Mouse (Mus musculus): ENCODE data around the gene Tmem220. TPM values are rescaled to one million over a fixed set of nuclear protein-coding genes. Genes with fewer than 3 reads are reported as not detected.

The Tmem220 gene
- polyA plus RNA-seq (2012; rRNA removed): 0.45 and 0.54 TPM in 2 replicates

- Histone ChIP-seq H3K36me3 (ENCODE audit: control insufficient read depth, insufficient read depth, low read length) (no peaks in the 10 kb centered on the region), H3K27ac (ENCODE audit: control insufficient read depth, insufficient read depth, low read length) (no peak within 1 kb of the TSS), H3K4me3 (ENCODE audit: control insufficient read depth, insufficient read depth, low read length) (peak within 1 kb of the TSS; percentile 41), H3K4me1 (replicated peaks; ENCODE audit: control insufficient read depth, insufficient read depth, low read length) (peaks cover 5% of the 10 kb centered on the region; the same call in 1 of the 2 replicates), H3K27me3 (ENCODE audit: control insufficient read depth, insufficient read depth, low read length) (no peaks in the 10 kb centered on the region)
- DNase-seq: peak; percentile 89
- TF ChIP-seq CTCF (IDR thresholded peaks at IDR 0.05; ENCODE audit: borderline replicate concordance, control insufficient read depth, extremely low read depth, insufficient read depth, low read length, poor library complexity): peak; percentile 61; the same call in 1 of the 2 replicates
- TF ChIP-seq POLR2A (IDR thresholded peaks at IDR 0.05; ENCODE audit: control insufficient read depth, extremely low read depth, insufficient read depth, low read length, poor library complexity): no peak
- 4% methylated on average over 34 of the region's 35 CpGs for WGBS
Observed at GRCm38 (mm10) chr11:67024867-67025477, at the start of gene Tmem220. TSS of gene Tmem220 (plus strand) at chr11:67025154.

- Histone ChIP-seq H3K4me3 (ENCODE audit: control insufficient read depth, insufficient read depth, low read length) (no peak overlapping the region), H3K27ac (ENCODE audit: control insufficient read depth, insufficient read depth, low read length) (no peak overlapping the region), H3K4me1 (replicated peaks; ENCODE audit: control insufficient read depth, insufficient read depth, low read length) (no peaks in the 10 kb centered on the region), H3K27me3 (ENCODE audit: control insufficient read depth, insufficient read depth, low read length) (no peaks in the 10 kb centered on the region), H3K36me3 (ENCODE audit: control insufficient read depth, insufficient read depth, low read length) (no peaks in the 10 kb centered on the region)
- DNase-seq: no peak
- no peak for TF ChIP-seq CTCF (IDR thresholded peaks at IDR 0.05; ENCODE audit: borderline replicate concordance, control insufficient read depth, extremely low read depth, insufficient read depth, low read length, poor library complexity)
- TF ChIP-seq POLR2A (IDR thresholded peaks at IDR 0.05; ENCODE audit: control insufficient read depth, extremely low read depth, insufficient read depth, low read length, poor library complexity): no peak
- WGBS: 93% methylated on average over 7 of the region's 7 CpGs
Observed at GRCm38 (mm10) chr11:66975606-66976330, 49.2 kb upstream of the Tmem220 start.

- no peak for TF ChIP-seq CTCF (IDR thresholded peaks at IDR 0.05; ENCODE audit: borderline replicate concordance, control insufficient read depth, extremely low read depth, insufficient read depth, low read length, poor library complexity)
- no peak for TF ChIP-seq POLR2A (IDR thresholded peaks at IDR 0.05; ENCODE audit: control insufficient read depth, extremely low read depth, insufficient read depth, low read length, poor library complexity)
- DNase-seq: no peak
- Histone ChIP-seq H3K4me3 (ENCODE audit: control insufficient read depth, insufficient read depth, low read length) (no peak overlapping the region), H3K4me1 (replicated peaks; ENCODE audit: control insufficient read depth, insufficient read depth, low read length) (peaks cover 4% of the 10 kb centered on the region), H3K36me3 (ENCODE audit: control insufficient read depth, insufficient read depth, low read length) (no peaks in the 10 kb centered on the region), H3K27ac (ENCODE audit: control insufficient read depth, insufficient read depth, low read length) (no peak overlapping the region), H3K27me3 (ENCODE audit: control insufficient read depth, insufficient read depth, low read length) (no peaks in the 10 kb centered on the region)
- 86% methylated on average over 15 of the region's 15 CpGs for WGBS
Observed at GRCm38 (mm10) chr11:66981336-66982115, 43.4 kb upstream of the Tmem220 start.

GRCm38 (mm10) chr11:66982794-66983193 lies 42.2 kb upstream of the Tmem220 start:
- H3K4me1 ChIP-seq (replicated peaks; ENCODE audit: control insufficient read depth, insufficient read depth, low read length): peaks cover 4% of the 10 kb centered on the region
- WGBS: 30% methylated on average over 6 of the region's 6 CpGs
- DNase-seq: peak; percentile 37
- no peaks in the 10 kb centered on the region for H3K36me3 ChIP-seq (ENCODE audit: control insufficient read depth, insufficient read depth, low read length)
- H3K27me3 ChIP-seq (ENCODE audit: control insufficient read depth, insufficient read depth, low read length): no peaks in the 10 kb centered on the region
- TF ChIP-seq CTCF (IDR thresholded peaks at IDR 0.05; ENCODE audit: borderline replicate concordance, control insufficient read depth, extremely low read depth, insufficient read depth, low read length, poor library complexity) (no peak), POLR2A (IDR thresholded peaks at IDR 0.05; ENCODE audit: control insufficient read depth, extremely low read depth, insufficient read depth, low read length, poor library complexity) (no peak)
- no peak overlapping the region for H3K27ac ChIP-seq (ENCODE audit: control insufficient read depth, insufficient read depth, low read length)
- H3K4me3 ChIP-seq (ENCODE audit: control insufficient read depth, insufficient read depth, low read length): no peak overlapping the region

- no peaks in the 10 kb centered on the region for H3K36me3 ChIP-seq (ENCODE audit: control insufficient read depth, insufficient read depth, low read length)
- no peak for DNase-seq
- no peak overlapping the region for H3K27ac ChIP-seq (ENCODE audit: control insufficient read depth, insufficient read depth, low read length)
- 77% methylated on average over 11 of the region's 11 CpGs for WGBS
- no peaks in the 10 kb centered on the region for H3K27me3 ChIP-seq (ENCODE audit: control insufficient read depth, insufficient read depth, low read length)
- no peak overlapping the region for H3K4me3 ChIP-seq (ENCODE audit: control insufficient read depth, insufficient read depth, low read length)
- H3K4me1 ChIP-seq (replicated peaks; ENCODE audit: control insufficient read depth, insufficient read depth, low read length): peaks cover 4% of the 10 kb centered on the region
- TF ChIP-seq POLR2A (IDR thresholded peaks at IDR 0.05; ENCODE audit: control insufficient read depth, extremely low read depth, insufficient read depth, low read length, poor library complexity) (no peak), CTCF (IDR thresholded peaks at IDR 0.05; ENCODE audit: borderline replicate concordance, control insufficient read depth, extremely low read depth, insufficient read depth, low read length, poor library complexity) (no peak)
Observed at GRCm38 (mm10) chr11:66983422-66984164, 41.4 kb upstream of the Tmem220 start.
